Mouse (Mus musculus) forelimb bud, embryonic 11.5 days (tissue): ENCODE measurements around the gene Stat2.
"Not testable (repeated sequence)": the region's sequence is repeated elsewhere in the genome, so short reads cannot be mapped to it uniquely, and the experiment has no call there.

Experiments used
- DNase-seq: peaks from one replicate; pipeline ENCODE4 v3.0.0-alpha.2; 2012; ENCODE audit warnings: low read depth, low spot score

Gene Stat2

DNA sequence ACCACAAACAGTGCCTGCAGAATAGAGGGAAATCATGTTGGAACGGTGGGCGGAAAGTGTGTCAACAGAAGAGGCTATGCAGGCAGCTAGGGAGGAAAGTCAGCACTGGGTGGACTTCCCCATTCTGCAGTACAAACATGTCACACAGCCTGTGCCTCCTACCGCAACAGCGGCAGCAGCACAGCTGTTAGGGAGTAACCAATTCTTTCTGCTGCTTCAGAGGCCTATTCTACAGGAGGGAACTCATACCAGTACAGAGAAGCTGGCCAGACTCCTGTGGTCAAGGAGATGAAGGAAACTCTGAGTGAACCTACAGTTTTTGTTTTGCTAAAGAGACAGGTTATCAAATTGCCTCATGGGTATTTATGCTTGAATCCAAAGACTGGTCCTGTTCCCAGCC lies 11.4 kb upstream of the Stat2 start:
- DNase-seq = no peak

DNA sequence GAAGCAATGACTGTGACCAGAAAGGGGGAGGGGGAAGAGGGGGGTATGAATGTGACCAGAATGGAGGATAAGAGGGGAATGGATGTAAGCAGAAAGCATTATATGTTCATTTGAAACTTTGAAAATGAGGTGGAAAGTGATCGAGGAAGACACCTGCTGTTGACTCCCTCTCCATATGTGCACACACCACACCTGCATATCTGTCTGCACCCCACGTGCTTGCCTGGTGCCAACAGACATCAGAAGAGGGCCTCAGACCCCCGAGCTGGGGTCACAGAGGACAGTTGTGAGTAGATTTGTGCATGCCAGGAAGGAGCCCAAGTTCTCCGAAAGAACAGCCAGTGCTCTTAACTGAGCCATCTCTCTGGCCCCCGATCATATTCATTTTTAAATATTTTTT lies 10.4 kb upstream of the Stat2 start:
- DNase-seq = no peak

DNA sequence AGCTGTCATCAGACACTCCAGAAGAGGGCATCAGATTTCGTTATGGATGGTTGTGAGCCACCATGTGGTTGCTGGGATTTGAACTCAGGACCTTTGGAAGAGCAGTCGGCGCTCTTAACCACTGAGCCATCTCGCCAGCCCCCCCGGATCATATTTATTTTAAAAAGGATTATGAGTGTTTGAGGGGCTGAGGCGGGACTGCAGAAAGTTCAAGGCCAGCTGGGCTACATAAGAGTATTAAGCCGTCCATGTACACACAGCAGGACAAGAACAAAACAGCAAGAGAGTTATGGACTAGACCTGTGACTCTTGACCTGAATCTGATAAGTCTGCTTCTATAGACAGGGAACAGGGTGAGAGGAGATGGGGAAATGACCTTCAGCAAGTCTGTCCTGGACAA lies 10.0 kb upstream of the Stat2 start:
- DNase-seq = not testable (repeated sequence)

DNA sequence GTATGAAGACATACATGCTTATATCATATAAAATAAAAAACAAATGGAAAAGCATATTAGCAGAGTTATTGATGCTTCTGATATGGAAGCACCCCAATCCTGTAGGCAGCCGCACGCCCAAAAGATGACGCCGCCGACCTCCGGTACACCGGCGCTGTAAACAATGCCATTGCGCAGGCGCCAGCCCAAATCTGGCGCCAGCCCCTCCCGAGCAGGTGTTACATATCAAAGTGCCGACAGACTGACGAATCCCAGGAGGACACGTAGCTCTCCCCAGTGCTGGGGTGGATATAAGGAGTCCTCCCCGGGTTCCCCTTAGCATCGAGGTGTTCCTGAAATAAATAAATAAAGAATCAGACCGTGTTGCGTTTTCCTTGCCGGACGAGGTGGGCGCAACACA lies 8.1 kb upstream of the Stat2 start:
- no peak for DNase-seq

DNA sequence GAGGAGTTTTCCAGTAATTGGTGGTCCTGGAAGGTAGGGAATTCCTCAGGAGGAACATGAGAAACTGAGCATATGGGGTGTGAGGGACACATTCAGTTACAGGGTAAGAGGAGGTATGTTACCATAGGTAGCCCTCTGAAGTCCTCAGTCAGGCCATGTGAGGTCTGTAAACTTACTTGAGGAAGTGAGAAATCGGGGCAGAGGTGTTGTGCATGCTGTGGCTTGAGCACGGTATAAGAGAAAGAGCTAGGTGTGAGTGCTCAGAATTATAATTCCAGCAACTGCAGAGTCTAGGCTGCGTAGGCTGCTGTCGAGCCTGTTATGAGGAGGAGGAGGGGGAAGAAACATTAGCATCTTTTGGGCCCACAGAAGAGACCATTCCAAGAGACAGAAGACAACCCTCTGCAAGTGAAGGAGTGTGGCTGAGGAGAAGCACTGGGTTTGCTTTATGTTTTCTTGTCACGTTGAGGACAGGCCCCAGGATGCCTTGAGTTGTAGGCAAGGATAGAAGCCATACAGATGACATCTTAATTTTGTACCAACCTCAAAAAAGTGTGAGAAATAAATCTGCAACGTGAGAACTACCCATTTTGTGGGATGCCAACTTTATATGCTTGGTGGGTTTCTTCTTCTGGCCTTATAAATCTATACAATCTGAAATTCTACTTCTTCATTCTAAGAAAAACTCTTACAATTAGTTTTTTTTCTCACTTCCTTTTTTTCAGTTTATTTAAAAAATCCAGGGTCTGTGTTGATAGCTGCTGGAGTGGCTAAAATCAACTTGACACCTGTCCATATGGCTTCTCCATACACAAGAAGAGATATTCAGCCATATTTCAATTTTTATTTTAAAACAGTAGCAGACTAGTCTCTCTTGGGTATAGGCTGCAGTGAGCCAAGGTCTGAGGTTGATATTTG lies 6.7 kb upstream of the Stat2 start:
- no peak for DNase-seq

DNA sequence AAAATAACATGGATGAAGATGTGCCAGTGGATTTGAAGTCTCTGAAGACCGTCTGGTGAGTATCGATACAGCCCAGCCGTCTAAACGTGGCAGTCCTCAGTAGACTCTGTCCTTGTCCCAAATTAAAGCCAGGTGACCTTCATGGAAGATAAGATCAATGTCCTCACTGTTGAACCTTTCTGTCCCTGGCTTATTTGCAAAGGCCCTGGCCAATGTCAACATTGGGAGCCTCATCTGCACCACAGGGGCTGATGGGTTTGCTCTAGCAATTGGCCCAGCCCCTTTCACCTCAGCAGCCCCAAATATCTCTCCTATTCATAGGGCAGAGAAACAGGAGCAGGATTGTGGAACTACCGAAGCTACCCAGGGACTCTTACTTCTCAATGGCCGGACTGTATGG lies 2.0 kb upstream of the Stat2 start, which contains the start of gene Apof:
Gene Apof (plus strand): TSS at position 301 of the 400 bp plus-strand sequence.
- no peak for DNase-seq

DNA sequence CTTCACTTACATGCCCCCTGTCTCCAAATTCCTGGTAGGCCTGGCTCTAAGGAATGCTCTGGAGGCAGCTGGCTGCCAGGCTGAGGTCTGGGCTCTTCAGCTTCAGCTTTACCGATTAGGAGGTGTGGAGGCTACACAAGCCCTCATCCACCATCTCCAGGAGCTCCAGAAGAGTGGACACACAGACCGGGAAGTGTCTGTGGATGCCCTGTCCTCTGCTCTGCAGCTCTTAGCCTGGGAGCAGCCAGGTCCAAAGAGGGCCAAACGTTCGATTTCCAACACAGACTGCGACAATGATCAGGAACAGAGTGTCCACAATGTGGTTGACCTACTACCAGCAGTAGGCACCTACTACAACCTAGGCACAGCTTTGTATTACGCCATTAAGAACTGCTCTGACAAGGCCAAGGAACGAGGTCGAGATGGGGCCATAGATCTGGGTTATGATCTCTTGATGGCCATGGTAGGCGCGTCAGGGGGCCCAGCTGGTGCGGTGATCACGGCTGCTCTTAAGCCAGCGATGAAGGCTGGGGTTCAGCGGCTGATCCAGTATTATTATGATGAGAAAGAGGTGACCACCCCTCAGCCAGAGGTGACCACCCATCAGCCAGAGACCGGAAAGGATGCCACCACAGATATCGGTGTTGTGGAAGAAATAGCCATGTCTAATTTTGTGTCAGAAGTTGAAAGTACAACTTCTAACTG lies 1.0 kb upstream of the Stat2 start:
- DNase-seq = no peak

DNA sequence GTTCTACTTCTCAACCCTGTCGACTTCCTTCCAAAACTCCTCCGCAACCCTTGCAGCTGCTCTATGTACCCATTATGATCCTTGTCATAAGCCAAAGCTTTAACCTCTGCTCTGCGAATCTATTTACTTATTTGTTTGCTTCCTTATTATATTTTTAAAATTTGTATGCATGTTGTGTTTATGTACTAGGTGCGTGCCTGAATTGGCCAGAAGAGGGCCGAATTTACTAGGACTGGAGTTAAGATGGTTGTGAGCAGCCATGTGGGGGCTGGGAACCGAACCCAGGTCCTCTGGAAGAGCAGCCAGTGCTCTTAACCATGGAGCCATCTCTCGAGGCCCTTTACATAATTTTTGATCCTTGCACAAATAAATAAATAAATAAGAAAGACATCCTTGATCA lies 507 bp downstream of the Stat2 start:
- DNase-seq = no peak

DNA sequence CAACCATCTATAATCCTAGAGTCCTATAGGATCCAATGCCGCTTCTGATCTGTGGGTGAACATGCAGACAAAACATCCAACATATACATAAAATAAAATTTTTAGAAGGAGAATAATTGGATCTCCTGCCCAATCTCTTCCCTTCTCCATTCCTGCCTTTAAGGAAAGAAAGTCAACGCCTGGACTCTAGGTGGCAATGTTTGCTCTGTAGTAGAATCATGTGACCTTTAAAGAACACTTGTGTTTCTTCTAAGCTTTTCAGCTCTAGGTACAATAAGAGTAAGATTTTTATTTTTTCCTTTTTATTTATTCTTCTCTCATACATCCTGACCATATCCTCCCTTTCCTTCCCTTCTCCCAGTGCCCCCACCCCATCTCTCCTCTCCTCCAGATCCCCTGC lies 1.5 kb downstream of the Stat2 start:
- no peak for DNase-seq

DNA sequence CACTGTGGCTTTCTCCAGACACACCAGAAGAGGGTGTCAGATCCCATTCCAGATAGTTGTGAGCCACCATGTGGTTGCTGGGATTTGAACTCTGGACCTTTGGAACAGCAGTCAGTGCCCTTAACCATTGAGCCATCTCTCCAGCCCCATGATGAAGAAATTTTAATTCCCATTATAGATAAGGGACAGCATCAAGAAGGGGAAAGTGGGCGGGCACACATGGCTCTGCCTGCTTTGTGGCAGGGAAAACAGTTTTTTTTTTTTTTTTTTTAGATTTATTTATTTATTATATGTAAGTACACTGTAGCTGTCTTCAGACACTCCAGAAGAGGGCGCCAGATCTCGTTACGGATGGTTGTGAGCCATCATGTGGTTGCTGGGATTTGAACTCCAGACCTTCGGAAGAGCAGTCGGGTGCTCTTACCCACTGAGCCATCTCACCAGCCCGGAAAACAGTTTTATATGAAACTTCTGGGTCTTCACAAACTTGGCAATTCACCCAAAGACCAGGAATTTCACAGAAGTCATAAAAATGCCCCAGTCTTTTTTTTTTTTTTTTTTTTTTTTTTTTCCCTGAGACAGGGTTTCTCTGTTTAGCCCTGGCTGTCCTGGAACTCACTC lies 2.6 kb downstream of the Stat2 start:
- not testable (repeated sequence) for DNase-seq

DNA sequence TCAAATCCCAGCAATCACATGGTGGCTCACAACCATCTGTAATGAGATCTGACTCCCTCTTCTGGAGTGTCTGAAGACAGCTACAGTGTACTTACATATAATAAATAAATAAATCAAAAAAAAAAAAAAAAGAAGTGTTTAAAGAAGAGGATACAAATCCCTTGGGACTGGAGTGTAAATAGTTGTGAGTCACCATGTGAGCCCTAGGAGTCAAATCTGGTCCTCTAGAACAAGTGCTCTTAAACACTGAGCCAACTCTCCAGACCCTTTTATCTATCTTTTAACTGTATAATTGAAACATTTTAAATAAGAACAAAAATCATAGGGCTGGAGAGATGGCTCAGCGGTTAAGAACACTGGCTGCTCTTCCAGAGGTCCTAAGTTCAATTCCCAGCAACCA lies 5.0 kb downstream of the Stat2 start:
- not testable (repeated sequence) for DNase-seq

DNA sequence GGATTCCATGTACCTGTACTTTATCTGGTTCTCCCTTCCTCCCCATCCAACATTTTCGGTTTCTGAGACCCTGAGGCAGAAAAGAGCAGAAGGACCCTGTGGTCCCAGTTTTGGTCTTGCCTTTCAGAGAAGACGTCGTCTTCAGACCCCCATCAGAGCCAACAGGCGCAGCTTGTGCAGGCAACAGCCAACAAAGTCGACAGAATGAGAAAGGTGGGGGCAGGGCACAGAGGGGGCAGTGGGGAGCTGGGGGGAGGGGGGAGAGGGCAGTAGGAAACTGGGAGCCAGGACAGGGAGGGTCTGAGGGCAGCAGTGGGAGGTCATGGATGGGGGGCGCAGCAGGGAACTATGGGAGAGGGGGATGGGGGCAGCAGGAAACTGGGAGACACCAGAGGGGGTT lies 7.8 kb downstream of the Stat2 start:
- no peak for DNase-seq

DNA sequence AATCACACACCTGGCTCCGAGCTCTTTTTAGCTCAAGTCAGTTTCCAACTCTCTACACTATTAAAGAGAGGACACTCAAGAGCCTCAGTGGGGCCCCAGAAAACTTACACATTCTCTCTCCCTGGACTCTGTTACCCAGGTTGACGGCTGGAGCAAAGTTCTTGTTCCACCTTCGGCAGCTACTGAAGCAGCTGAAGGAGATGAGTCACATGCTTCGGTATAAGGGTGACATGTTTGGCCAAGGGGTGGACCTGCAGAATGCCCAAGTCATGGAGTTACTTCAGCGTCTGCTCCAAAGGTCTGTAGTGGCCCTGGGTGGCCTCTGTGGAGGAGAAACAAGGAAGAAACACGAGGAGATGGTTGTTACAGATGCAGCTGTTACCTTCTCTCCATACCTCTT lies 10.6 kb downstream of the Stat2 start:
- no peak for DNase-seq

DNA sequence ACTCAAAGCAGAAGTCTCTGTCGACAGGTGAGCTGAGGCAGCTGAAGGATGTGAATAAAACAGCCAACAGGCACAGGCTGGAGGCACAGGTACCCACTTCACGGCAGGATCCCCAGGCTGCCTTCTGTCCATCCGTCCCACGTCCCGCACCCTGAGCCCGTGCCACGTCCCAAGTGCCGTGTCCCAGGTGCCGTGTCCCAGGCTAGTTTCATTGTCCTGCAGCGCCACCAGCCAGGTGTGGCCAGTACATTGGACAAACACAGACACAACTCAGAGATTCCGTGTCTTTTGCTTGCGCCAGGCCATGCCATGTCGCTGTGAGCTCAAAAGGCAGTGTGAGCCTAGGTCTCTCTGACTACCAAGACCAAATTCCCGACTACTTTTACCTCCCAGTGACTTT lies 11.3 kb downstream of the Stat2 start:
- DNase-seq = no peak

DNA sequence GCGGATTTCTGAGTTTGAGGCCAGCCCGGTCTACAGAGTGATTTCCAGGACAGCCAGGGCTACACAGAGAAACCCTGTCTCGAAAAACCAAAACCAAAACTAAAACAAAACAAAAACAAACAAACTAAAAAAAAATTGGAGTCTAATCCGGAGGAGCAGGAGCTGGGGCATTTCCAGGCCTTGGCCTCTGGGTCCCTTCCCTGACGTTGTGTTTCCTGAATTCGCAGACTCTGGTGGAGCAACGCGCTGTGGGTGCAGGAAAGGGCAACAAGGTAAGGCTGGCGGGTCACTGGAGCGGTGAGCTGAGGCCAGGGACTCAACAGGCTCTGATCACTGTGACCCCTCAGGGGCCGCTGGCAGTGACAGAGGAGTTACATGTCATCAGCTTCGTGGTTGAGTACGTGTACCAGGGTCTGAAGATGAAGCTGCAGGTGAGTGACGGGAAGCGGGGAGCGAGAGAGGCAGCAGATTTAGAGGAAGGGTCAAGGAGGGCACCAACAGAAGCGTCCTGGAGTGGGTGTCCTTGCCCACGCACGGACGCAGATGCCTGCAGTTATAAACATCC lies 12.6 kb downstream of the Stat2 start:
- no peak for DNase-seq

DNA sequence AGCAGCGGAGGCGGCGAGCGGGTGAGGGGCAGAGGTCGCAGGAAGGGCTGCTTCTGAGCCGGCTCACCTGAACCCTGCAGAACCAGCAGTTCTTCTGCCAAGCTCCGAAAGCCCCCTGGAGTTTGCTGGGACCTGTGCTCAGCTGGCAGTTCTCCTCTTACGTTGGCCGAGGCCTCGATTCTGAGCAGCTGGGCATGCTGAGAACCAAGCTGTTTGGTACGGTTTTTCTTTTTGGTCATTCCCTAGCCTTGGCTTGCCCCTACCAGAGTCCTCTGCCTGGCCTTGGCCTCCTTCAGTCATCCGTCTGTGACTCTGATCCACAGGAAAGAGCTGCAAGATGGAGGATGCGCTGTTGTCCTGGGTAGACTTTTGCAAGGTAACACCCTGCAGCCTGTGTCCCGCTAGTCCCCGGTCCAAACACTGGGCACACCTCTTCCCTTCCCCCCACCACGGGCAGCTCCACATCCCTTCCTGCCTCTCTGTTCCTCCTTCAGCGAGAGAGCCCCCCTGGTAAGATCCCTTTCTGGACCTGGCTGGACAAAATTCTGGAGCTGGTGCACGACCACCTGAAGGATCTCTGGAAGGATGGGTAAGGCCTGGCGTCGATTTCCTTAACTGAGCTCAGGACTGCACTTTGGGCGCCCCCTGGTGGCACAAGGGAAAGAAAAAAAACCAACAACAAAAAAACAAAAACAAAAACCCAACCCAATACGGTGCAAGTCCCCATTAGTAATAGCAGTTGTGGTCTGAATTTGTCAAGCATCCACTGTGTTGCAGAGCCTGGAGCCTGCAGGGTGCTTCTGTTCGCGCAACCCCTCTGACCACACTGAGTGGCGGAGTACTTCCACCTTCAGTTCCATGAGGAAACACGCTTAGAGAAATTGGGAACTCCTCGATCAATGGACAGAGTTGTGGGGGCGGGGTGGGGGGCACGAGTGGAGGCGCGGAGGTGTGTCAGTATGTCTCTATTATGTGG lies 13.5 kb downstream of the Stat2 start:
- DNase-seq = peak; percentile 72

DNA sequence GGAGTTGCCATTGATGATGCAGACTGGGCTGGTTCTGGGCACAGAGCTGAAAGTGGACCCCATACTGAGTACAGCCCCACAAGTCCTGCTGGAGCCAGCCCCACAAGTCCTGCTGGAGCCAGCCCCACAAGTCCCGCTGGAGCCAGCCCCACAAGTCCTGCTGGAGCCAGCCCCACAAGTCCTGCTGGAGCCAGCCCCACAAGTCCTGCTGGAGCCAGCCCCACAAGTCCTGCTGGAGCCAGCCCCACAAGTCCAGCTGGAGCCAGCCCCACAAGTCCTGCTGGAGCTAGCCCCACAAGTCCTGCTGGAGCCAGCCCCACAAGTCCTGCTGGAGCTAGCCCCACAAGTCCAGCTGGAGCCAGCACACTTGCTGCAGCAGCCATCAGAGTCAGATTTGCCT lies 20.2 kb downstream of the Stat2 start:
- DNase-seq = not testable (repeated sequence)

DNA sequence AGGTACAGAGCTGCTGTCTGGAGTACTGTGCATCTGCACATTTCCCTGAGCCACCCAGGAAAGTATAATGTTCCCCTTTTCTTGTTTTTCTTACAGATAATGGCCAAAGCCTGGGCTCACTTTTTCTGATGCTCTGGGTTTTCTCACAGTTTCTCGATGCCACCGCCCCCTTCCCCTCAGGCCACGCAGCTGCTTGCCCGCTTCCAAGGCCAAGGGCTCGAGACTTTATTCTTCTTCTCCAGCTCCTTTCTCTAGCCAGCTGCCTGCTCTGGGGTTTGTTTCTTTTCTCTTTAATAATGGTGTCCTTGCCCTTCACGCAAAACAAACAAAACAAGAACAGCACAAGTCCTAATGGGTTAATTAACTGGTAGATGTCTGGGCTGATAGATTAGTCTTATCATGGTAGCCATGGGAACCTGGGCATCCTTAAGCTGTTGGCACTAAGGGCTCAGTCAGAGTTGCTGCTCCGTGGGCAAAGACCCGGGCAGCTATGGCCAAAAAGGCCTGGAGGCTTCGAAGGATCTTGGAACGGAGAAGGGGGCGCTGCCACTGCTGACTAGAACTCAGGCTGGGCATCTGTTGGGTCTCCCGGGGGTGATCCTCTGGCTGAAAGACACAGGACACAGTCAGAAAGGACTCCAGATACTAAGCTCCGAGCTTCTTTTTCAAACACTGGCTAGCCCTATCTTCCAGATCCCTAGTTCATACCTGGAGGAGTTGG lies 26.2 kb downstream of the Stat2 start:
- DNase-seq = no peak

DNA sequence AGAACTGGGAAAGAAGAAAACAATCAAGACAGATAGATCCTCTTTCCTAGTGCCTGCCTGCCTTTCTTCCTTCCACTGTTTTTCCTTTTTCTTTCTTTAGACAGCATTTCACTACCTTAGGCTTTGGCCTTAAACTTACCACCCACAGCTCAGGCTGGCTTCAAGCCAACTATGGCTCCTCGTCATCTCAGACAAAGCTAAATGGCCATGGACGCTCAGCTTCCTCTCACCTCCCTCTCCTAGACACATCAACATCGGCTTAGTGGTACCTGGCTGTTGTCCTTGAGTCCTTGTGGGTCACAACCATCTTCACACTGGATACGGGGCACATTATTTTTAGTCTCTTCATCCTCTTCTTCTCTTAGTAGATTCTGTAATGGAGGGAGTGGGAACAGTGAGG lies 26.9 kb downstream of the Stat2 start:
- no peak for DNase-seq

DNA sequence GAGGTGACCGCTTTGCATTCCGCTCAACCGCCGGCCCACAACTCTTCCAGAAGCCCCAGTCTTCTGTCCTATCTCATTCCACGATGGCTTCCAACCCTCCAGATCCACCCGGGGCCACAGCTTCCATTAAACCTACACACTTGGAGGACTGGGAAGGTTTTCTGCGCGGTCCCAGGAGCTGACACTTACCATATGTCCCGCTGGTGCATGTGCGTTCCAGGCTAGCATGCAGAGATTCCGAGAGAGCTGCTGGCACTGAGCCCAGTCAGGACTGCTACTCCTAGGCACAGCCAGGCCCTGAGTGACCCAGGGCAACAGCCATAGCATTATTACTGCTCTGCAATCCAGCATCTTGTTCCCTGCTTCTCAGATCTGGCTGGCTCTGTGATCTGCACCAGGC lies 27.3 kb downstream of the Stat2 start:
- DNase-seq = no peak
